Mouse (Mus musculus): ENCODE measurements around the gene Cnot10.

Cnot10 gene

DNA sequence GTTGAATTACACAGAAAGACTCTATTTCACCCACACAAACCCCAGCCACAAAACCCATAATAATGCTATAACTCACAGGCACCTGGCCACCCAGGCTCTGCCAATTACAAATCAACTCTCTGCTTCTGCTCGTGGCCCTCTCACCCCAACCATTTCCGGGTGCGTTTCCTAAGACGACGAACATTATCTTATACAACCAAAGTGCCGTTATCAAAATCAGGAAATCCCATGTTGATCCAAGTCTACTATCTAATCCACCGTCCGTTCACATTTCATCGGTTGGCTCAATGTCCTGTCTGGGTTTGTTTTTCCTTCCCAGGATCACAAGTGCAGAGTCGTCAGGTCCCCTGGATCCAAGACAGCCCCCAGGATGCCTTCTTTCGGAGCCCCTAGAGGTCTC lies 61.3 kb downstream of the Cnot10 start:
- DNase-seq (ENCODE audit: low spot score), result no peak

DNA sequence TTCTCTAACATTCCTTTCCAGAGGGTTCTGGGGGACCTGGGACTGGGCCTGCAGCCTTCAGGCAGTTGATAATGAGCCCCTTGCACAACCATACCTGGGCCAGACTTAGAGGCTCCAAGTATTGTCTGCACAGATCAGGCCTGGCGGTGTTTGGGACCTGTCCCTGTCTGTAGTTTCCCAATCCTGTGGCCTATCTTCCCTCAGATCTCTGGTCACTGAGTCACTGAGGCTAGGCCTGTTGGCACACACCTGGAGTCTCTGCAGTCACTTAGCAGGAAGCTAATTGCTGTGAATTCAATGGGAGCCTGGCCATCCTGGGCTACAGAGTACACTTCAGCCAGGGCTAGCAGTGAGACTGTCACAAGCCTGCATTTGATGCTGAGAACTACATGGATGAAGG lies 64.0 kb downstream of the Cnot10 start:
- DNase-seq (ENCODE audit: low spot score), result no peak

DNA sequence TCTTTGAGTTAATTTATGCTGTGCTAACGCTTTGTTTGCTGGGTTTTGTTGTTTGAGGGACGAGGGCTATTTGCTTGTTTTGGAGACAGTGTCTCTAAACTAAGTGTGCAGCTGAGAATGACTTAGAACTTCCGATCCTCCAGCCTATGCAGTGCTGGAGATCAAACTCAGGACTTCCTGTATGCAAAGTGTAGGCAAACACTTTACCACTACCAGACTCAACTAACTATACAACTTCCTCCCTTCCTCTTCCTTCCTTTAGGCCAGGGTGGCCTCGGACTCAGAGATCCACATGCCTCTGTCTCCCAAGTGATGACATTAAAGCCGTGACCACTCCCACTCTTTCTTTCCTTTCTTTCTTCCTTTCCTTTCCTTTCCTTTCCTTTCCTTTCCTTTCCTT lies 66.5 kb downstream of the Cnot10 start:
- no peak for DNase-seq (ENCODE audit: low spot score)

GRCm38 (mm10) chr9:114568682-114569474 lies 71.1 kb downstream of the Cnot10 start:
- no peak for DNase-seq (ENCODE audit: low spot score)

- peak; percentile 56 for DNase-seq (ENCODE audit: low spot score)
Measured at GRCm38 (mm10) chr9:114564667-114565066, 75.3 kb downstream of the Cnot10 start.

GRCm38 (mm10) chr9:114563761-114564606 lies 76.0 kb downstream of the Cnot10 start, which contains the start of gene Trim71:
Gene Trim71, minus strand, starts transcription at chr9:114564369.
- peak; percentile 93 for DNase-seq (ENCODE audit: low spot score)

DNA sequence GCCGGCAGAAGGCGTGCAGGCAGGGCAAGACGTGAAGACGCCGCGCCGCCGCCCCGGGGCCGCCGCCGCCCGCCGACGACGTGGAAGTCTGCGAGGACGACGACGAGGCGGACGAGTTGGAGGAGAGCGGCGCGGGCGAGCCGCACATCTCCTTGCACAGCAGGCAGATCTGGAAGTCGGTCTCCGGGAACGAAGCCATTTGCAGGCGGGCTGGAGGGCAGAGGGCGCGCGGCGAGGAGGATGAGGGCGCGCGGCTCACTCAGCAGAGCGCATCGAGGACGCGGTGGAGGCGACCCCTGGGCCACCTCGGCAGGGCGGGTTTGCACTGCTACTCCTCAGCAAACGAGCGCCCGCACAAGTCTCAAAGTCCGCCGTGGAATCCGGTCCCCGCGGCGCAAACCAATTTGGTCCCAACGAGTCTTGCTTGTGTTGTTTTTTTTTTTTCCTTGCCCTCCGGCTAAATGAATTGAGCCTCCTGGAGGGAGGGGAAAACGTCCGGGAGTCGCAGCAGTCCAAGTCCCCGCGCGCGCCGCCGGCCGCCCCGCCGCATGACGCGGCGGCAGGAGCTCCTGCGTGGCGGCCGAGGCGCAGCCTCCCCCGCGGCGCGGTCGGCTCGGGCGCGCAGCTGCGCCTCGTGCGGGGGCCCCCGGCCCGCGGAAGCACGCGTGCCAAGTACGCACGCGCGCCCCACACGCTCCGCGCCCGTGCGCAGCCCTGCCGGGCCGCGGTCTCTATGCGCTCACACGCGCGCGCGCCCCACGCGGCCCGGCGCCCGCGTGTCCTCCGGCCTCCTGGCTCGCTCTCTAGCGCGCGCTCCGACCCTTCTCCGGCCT lies 76.8 kb downstream of the Cnot10 start:
- peak; percentile 57 for DNase-seq (ENCODE audit: low spot score)

DNA sequence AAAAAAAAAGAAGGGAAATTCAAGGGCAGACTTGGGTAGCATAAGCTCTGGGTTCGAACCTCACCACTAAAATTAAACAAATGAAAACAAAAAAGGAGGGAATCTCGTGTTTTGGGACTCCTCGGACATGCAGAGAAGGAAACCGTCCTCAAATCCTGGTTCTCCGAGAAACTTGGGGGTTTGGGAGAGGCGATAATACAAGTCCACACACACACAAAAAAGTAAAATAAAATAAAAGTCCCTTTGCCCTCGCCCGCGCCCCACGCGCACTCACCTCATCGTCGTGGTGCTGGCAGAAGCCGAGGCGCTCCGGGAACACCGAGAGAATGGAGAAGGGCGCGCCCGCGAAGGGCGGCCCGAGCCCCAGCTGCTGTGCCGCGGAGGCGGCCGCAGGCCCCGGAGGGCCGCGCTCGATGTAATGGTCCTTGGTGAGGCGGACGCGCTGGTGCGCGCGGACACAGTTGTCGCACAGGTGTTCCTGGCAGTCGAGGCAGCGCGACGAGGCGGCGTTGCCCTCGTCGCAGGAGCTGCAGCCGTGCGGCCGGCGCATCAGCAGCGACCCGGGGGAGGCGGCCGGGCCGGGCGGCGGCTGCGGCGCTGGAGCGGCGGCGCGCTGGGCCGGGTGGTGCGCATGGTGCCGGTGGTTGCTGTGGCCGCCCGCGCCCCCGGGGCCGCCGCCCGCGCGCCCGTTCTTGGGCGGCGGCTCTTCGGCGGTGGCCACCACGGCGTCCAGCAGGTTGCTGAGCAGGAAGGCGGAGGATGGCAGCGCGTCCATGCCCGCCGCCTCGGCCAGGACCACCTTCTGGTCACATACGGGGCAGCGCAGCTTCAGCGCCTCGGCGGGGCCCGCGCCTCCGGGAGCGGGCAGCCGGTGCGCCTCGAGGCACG lies 77.7 kb downstream of the Cnot10 start:
- no peak for DNase-seq (ENCODE audit: low spot score)

- peak; percentile 64 for DNase-seq (ENCODE audit: low spot score)
Measured at GRCm38 (mm10) chr9:114561671-114561971, 78.4 kb downstream of the Cnot10 start.

- peak; percentile 66 for DNase-seq (ENCODE audit: low spot score)
Measured at GRCm38 (mm10) chr9:114560771-114561670, 79.0 kb downstream of the Cnot10 start.

DNA sequence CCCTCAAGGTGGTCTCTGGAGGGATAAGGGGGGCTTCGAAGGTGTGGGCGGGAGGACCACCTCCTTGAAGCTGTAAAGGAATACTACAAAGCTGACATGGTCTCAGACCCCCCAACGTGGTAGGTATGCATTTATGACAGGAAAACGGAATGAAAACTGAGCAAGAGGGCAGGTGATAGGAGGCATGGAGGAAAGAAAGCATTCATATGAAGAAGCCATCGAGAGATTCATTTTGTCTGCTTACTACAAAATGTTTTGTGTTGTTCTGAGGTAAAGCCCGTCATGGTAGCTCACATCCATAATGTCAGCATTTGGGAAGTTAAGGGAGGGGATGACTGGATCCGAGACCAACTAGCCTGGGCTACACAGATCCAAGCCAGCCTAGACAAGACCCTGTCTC lies 79.8 kb downstream of the Cnot10 start:
- no peak for DNase-seq (ENCODE audit: low spot score)

DNA sequence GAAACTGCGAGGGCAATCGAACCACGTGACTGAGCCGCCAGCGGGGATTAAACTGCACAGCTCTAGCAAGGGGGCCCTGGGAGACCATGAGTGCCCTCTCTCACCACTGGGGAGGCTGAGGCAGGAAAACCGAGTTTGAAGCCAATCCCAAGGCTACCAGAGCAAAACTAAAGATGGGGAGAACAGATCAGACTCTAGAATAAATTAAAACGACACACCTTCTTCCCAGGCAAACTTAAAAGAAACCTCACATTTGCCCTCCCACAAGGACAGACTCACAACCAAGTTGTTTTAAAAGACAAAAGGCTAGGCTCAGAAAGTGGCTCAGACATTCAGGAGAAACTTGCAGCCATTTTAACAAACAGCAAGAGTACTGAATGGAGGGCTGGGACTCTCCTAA lies 82.9 kb downstream of the Cnot10 start:
- DNase-seq (ENCODE audit: low spot score), result no peak

- DNase-seq (ENCODE audit: low spot score), result peak; percentile 53
Measured at GRCm38 (mm10) chr9:114556276-114556855, 83.6 kb downstream of the Cnot10 start.

DNA sequence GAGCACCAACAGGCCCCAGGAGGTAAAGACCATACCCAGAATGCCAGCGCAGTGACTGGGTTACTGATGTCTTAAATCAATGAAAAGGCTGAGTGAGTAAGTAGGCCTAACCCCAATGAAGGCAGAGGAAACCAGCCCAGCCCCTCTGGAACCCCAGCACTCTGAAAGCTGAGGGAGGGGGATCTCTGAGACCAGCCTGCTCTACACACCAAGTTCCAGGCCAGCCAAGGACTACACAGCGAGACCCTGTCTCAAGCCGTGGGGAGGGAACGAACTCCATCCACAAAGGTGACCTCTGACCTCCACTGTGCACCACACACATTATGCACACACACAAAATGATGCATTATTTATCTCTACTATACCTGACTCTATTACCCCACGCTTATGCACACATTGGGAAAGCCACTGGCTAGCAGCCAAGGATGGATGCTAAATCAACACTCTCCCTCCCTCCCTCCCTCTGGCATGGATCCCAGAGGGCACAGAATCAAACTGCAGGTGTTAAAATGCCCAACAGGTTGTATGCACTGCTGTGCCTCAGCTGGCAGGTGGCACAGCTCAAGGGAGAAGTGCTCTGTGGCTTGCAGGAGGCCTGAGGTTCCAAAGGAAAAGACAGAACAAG lies 85.5 kb downstream of the Cnot10 start:
- DNase-seq (ENCODE audit: low spot score), result no peak

DNA sequence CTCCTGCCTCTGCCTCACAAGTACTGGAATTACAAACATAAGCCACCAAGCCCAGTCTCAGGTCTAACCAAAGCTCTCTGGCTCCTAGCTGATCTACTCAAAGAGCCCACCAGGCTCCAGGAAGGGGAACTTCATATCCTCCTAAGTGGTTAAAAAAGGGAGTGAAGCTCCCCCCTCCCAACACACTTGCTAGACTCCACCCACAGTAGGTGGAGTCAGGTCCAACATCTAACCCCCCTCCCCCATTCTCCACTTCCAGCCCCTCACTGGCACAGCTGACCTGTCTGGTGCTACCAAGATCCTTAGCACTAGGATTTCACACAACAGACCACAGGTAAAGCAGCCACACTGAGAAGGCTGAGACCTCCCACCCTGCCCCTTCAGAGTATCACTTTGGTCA lies 86.2 kb downstream of the Cnot10 start:
- no peak for DNase-seq (ENCODE audit: low spot score)

DNA sequence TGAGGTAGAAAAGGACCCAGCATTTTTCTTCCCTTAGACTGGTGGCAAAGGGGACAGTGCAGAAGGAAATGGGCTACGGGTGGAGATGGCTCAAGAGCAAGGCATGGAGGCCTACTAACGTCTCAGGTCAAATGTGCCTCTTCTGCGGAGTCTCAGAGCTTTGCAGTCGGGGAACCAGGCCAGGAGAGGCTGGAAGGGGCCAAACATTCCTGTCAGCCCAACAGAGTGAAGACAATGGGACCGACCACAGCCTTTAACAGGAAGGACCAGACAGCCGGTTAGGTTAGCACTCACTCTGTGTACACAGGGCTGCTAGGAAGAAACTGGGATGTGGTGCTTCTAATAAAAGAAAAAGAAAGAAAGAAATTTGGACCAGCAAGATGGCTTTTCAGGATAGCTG lies 90.0 kb downstream of the Cnot10 start:
- DNase-seq (ENCODE audit: low spot score), result no peak

- DNase-seq (ENCODE audit: low spot score), result peak; percentile 78
Measured at GRCm38 (mm10) chr9:114549117-114549516, 90.9 kb downstream of the Cnot10 start.

DNA sequence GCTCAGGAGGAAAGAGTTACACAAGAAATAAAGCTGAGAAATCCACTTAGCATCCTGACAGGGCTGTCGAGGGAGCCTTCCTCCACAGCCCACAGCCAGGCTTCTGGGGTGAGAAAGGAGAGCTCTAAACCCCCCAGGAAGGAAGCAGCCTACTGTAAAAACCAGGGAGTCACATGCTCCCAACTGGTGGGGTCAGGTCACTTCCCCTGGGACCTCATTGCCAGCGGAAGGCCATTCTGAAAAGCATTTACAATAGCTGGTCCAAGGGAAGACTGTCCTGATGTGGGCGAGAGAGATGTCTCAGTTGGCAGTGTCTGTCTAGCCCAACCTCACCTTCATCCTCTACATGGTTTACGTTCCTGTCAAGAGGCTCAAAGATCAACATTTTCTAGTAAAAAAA lies 91.5 kb downstream of the Cnot10 start:
- DNase-seq (ENCODE audit: low spot score), result no peak

GRCm38 (mm10) chr9:114547643-114548077 lies 92.3 kb downstream of the Cnot10 start:
- DNase-seq (ENCODE audit: low spot score), result peak; percentile 27

Data from embryo, embryonic 10.5 days (tissue).